Mouse (Mus musculus) stomach, embryonic 14.5 days (tissue): ENCODE results near the gene Col11a2. TPM values are rescaled to one million over a fixed set of nuclear protein-coding genes. Genes with fewer than 3 reads are reported as not detected.

Experiments used
- ATAC-seq: fragments of 200-750 bp; cut with Nextera tagmentation; 2 replicates; pipeline ENCODE4 v1.8.0; 2017; ENCODE audit warnings: low read depth, moderate TSS enrichment; ENCODE audit not compliant: insufficient number of reproducible peaks, insufficient read depth, low FRiP score
- H3K27ac ChIP-seq: fragments of 300-500 bp; sonication (generic); 2 replicates; pipeline ENCODE4 v1.5.1; 2014; ENCODE audit warnings: mild to moderate bottlenecking, low read length, moderate library complexity, mixed read lengths
- H3K27me3 ChIP-seq: fragments of 300-500 bp; sonication (generic); 2 replicates; pipeline ENCODE4 v1.6.1; 2014; ENCODE audit warnings: low read length, control low read depth, mixed read lengths; ENCODE audit not compliant: control insufficient read depth, insufficient read depth
- H3K36me3 ChIP-seq: fragments of 300-500 bp; sonication (generic); 2 replicates; pipeline ENCODE4 v1.6.1; 2014; ENCODE audit warnings: mild to moderate bottlenecking, control low read depth, low read length, moderate library complexity, mixed read lengths; ENCODE audit not compliant: control insufficient read depth, insufficient read depth
- H3K4me1 ChIP-seq: fragments of 300-500 bp; sonication (generic); 2 replicates; pipeline ENCODE4 v1.6.1; 2014; ENCODE audit warnings: low read length, control low read depth, mixed read lengths; ENCODE audit not compliant: control insufficient read depth, insufficient read depth
- H3K4me2 ChIP-seq: fragments of 300-500 bp; sonication (generic); replicated peaks from 2 replicates; pipeline ENCODE4 v1.6.1; 2014; ENCODE audit warnings: low read depth, low read length, control low read depth
- H3K4me3 ChIP-seq: fragments of 300-500 bp; sonication (generic); 2 replicates; pipeline ENCODE4 v1.5.1; 2014; ENCODE audit warnings: low read depth, low read length, control low read depth
- H3K9ac ChIP-seq: fragments of 300-500 bp; sonication (generic); replicated peaks from 2 replicates; pipeline ENCODE4 v1.6.1; 2014; ENCODE audit warnings: low read depth, mild to moderate bottlenecking, control low read depth, low read length, moderate library complexity, mixed read lengths
- H3K9me3 ChIP-seq: fragments of 300-500 bp; sonication (generic); 2 replicates; pipeline ENCODE4 v1.6.1; 2016; ENCODE audit warnings: low read depth, low read length, control low read depth; ENCODE audit not compliant: control insufficient read depth
- WGBS: fragments of 180-500 bp; shearing (Covaris S2); extraction: QIAGEN DNeasy Blood & Tissue Kit; methylation state at CpG from one replicate; pipeline ENCODE4 v1.1.7; 2014; 5-methylcytosine and 5-hydroxymethylcytosine counted together
- microRNA counts: library from miRNA; unstranded; fragments of <30 nt; microRNA quantifications from one replicate; lab custom pipeline; 2016
- microRNA-seq: library from miRNA; unstranded; fragments of <30 nt; microRNA quantifications from one replicate; pipeline ENCODE4, GENCODE M21; 2016
- polyA plus RNA-seq: library from polyadenylated mRNA; unstranded; fragments of >200 nt; fragmentation: Nextera tagmentation; extraction: Ambion mirVana; gene quantifications from 2 replicates; pipeline ENCODE4 v1.2.1, GENCODE M21; 2014

The Col11a2 gene
- polyA plus RNA-seq, 1 experiment from 2014 or later, result 0.32 TPM

DNA sequence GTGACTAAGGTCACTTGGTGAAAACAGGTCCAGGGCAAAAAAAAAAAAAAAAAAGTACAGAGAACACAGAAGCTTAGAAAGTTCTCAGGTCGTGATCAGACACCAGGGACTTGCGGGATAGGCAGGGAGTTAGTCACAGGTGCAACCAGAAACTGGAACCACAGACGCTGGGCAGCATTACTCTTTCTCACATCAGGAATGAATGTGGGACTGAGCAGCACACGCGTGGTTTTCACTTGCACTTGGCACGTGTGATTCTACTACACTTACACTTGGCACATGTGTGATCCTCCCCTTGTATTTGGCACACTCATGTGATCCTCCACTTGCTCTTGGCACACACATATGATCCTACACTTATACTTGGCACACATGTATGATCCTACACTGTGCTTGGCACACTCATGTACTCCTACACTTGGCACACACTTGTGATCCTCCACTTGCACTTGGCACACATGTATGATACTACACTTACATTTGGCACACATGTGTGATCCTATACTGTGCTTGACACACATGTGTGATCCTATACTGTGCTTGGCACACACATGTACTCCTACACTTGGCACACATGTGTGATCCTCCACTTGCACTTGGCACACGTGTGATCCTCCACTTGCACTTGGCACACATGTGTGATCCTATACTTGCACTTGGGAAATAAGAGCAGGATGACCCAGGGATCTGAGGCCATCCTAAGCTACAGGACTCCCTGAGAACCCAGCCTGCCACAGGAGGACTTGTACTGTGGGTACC, 68.1 kb downstream of the Col11a2 start:
- peaks cover 29% of the 10 kb centered on the region for H3K36me3 ChIP-seq
- H3K27me3 ChIP-seq, result no peaks in the 10 kb centered on the region
- no peak overlapping the region for H3K4me3 ChIP-seq
- no peaks in the 10 kb centered on the region for H3K4me1 ChIP-seq
- ATAC-seq, result no peak
- H3K4me2 ChIP-seq, result no peak overlapping the region
- 80% methylated on average over 7 of the region's 7 CpGs for WGBS
- no peak overlapping the region for H3K9ac ChIP-seq
- no peak overlapping the region for H3K27ac ChIP-seq
- no peaks in the 10 kb centered on the region for H3K9me3 ChIP-seq

DNA sequence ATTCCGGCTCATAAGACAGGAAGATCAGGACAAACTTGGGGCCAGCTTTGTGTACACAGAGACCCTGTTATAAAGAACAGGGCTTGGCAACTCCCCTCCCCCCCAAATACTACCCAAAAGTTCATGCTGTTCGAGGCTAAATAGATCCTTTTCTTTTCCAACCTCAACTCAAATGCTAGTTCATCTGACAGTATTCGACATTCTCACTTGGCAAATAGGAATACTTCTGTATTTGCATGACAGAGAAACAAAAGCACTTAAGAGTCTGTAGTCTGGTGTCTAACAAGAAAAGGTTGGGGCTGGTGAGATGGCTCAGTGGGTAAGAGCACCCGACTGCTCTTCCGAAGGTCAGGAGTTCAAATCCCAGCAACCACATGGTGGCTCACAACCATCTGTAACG, 69.2 kb downstream of the Col11a2 start:
- Histone ChIP-seq H3K27ac (no peak overlapping the region), H3K9me3 (no peaks in the 10 kb centered on the region), H3K9ac (no peak overlapping the region), H3K4me2 (no peak overlapping the region), H3K36me3 (peaks cover 41% of the 10 kb centered on the region), H3K4me1 (no peaks in the 10 kb centered on the region), H3K4me3 (no peak overlapping the region), H3K27me3 (no peaks in the 10 kb centered on the region)
- no peak for ATAC-seq
- WGBS, result 78% methylated on average over 5 of the region's 6 CpGs

DNA sequence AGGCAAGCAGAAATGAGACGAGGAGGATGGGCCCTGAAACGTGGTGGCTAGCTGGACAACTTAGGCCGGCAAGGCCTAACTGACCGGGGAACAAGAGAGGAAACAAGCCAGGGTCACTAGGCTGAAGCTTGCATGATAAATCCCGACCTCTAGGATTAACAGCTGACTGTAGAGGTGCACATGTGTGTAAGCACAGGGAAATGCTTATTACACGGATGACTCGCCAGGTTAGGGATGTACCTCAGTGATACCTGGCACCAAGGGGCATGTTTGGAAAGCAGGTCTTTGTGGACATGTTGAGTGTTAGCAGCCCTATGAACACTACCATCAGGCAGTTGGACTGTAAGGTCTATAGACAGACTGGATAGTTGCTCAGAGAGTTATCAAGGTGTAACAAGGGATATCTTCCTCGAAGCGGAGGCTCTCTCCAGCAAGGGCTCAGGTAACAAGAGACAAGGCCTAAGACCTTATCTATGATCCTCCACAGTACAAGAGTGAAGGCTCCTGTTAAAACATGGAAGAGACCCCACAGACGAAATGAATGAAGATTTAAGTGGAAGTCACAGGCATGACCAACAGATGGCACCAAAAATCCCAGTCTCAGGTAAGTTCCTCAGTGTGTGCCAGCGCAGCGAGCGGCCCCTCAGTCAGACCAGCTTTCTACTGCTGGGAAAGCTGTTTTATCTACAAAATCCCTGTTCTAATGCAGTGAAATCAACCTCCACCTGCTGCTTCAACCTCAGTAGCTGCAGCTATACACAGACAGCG, 70.0 kb downstream of the Col11a2 start:
- Histone ChIP-seq H3K4me3 (no peak overlapping the region), H3K27ac (0 out of 2 replicates have a peak overlapping the region, but pooled peaks have one; percentile 2), H3K27me3 (no peaks in the 10 kb centered on the region), H3K9ac (no peak overlapping the region), H3K4me2 (no peak overlapping the region), H3K9me3 (no peaks in the 10 kb centered on the region), H3K36me3 (peaks cover 48% of the 10 kb centered on the region), H3K4me1 (no peaks in the 10 kb centered on the region)
- ATAC-seq, result 0 out of 2 replicates have a peak, but pooled peaks have one; percentile 19
- WGBS, result 79% methylated on average over 14 of the region's 14 CpGs

DNA sequence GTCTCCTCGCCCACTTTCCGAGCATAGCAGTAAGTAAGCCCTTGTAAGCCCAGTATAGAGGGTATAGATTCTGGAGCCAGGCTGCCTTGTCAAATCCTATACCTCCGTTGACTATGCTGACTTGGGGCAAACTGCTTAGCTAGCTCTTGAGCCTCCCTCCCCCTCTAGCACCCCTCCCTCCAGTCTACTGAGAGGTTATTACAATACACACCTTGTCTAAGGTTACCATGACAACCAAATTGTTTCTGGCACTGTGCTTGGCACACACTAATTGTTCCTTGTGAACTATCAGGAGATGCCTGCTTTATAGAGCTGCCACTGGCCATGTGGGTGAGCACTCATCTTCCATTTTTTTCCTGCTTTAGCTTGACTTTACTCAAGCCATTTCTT, 70.6 kb downstream of the Col11a2 start:
- no peaks in the 10 kb centered on the region for H3K9me3 ChIP-seq
- 0 out of 2 replicates have a peak overlapping the region, but pooled peaks have one; percentile 2 for H3K27ac ChIP-seq
- ATAC-seq, result peak; percentile 33; the same call in 1 of the 2 replicates

DNA sequence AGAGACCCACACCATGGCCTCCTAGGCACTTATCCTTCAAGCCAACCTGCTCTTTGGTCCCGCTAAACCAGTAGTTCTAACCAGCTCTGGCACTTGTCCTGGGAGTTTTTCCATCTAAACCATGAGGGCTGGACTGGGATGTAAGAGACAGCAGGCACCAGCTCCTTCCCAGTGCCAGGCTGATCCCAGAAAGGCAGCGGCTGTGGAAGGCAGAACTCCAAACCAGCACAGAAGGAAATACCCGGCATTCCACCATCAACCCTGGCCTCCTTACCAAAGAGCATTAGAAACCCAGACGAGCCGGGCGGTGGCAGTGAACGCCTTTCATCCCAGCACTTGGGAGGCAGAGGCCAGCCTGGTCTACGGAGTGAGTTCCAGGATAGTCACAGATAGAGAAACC, 71.1 kb downstream of the Col11a2 start:
- Histone ChIP-seq H3K4me2 (no peak overlapping the region), H3K9me3 (no peaks in the 10 kb centered on the region), H3K27ac (no peak overlapping the region), H3K4me3 (no peak overlapping the region), H3K27me3 (no peaks in the 10 kb centered on the region), H3K9ac (no peak overlapping the region), H3K36me3 (peaks cover 59% of the 10 kb centered on the region), H3K4me1 (no peaks in the 10 kb centered on the region)
- 67% methylated on average over 8 of the region's 8 CpGs for WGBS
- ATAC-seq, result no peak

More for the DNA sequence above, 70.6 kb downstream of the Col11a2 start:
- no peak overlapping the region for H3K4me3 ChIP-seq
- H3K36me3 ChIP-seq, result peaks cover 54% of the 10 kb centered on the region
- H3K4me1 ChIP-seq, result no peaks in the 10 kb centered on the region
- H3K27me3 ChIP-seq, result no peaks in the 10 kb centered on the region
- H3K9ac ChIP-seq, result no peak overlapping the region
- H3K4me2 ChIP-seq, result no peak overlapping the region
- 69% methylated on average over 3 of the region's 3 CpGs for WGBS

DNA sequence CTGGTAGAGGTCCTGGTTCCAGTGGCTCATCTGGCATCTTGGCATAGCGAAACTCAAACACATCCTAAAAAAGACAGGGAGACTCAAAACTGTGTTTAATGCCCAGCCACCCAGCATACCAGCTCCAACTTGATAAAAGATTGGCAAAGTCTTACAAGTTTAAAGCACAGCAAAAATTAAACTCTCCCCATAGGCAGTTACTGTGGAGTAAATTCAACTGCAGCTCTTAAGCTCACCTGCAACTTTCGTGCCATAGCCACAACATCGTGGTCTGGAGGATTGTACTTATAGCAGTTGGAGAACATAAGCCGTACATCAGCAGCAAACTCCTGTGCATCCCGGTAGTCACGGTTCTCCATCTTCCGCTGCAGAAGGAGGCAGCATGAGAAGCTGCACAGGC, 74.9 kb downstream of the Col11a2 start:
- Histone ChIP-seq H3K27me3 (no peaks in the 10 kb centered on the region), H3K9ac (no peak overlapping the region), H3K27ac (no peak overlapping the region), H3K9me3 (no peaks in the 10 kb centered on the region), H3K4me1 (peaks cover 9% of the 10 kb centered on the region), H3K4me2 (no peak overlapping the region), H3K4me3 (no peak overlapping the region), H3K36me3 (peaks cover 87% of the 10 kb centered on the region)
- whole genome bisulfite sequencing, result 89% methylated on average over 7 of the region's 7 CpGs
- ATAC-seq, result no peak

MicroRNA genes within 50 kb of the gene (microRNA counts, 519-probe panel; counts per million panel counts)
- microRNA mmu-miR-219 (lab: Ali Mortazavi, UCI), result not detected

Small RNA genes lying within 50 kb of the gene (microRNA-seq; reads per million reads assigned to microRNA genes)
- gene Mir219a-1 (not detected), gene Mir219c (not detected)

Other genes with a start within 250 kb of the Col11a2 start
- 32.5 and 33.5 TPM in 2 replicates for gene Kank3, start 228.9 kb upstream of the Col11a2 start, polyA plus RNA-seq
- 1,306 and 1,470 TPM in 2 replicates for gene Rps28, start 214.9 kb upstream of the Col11a2 start, polyA plus RNA-seq
- 471 and 592 TPM in 2 replicates for gene Ndufa7, start 214.9 kb upstream of the Col11a2 start, polyA plus RNA-seq
- 75.6 and 79.6 TPM in 2 replicates for gene Cd320, start 196.3 kb upstream of the Col11a2 start, polyA plus RNA-seq
- not detected in 2 replicates for gene Gm7029, start 165.6 kb upstream of the Col11a2 start, polyA plus RNA-seq
- gene Kifc1, start 148.8 kb upstream of the Col11a2 start, polyA plus RNA-seq, result 6.8 TPM in 2 replicates
- 0.54 and 1.00 TPM in 2 replicates for gene Platr17, start 134.3 kb upstream of the Col11a2 start, polyA plus RNA-seq
- gene Daxx, start 130.0 kb upstream of the Col11a2 start, polyA plus RNA-seq, result 39.2 and 44.6 TPM in 2 replicates
- gene Tapbp, start 123.5 kb upstream of the Col11a2 start, polyA plus RNA-seq, result 45.3 and 47.9 TPM in 2 replicates
- 9.4 and 10.4 TPM in 2 replicates for gene Zbtb22, start 123.5 kb upstream of the Col11a2 start, polyA plus RNA-seq
- gene Rgl2, start 109.9 kb upstream of the Col11a2 start, polyA plus RNA-seq, result 38.4 and 39.8 TPM in 2 replicates
- 141 and 152 TPM in 2 replicates for gene Pfdn6, start 99.1 kb upstream of the Col11a2 start, polyA plus RNA-seq
- gene Wdr46, start 98.8 kb upstream of the Col11a2 start, polyA plus RNA-seq, result 19.0 and 23.0 TPM in 2 replicates
- 2.8 and 2.9 TPM in 2 replicates for gene B3galt4, start 87.9 kb upstream of the Col11a2 start, polyA plus RNA-seq
- 31.5 and 34.8 TPM in 2 replicates for gene Vps52, start 83.6 kb upstream of the Col11a2 start, polyA plus RNA-seq
- 2,047 and 2,164 TPM in 2 replicates for gene Rps18, start 83.4 kb upstream of the Col11a2 start, polyA plus RNA-seq
- 38.3 and 38.8 TPM in 2 replicates for gene H2-K1, start 39.1 kb upstream of the Col11a2 start, polyA plus RNA-seq
- gene Ring1, start 14.8 kb upstream of the Col11a2 start, polyA plus RNA-seq, result 7.5 and 8.6 TPM in 2 replicates
- 41.7 and 44.9 TPM in 2 replicates for gene H2-Ke6, start 11.4 kb upstream of the Col11a2 start, polyA plus RNA-seq
- 81.3 and 91.7 TPM in 2 replicates for gene Slc39a7, start 7.8 kb upstream of the Col11a2 start, polyA plus RNA-seq
- gene Rxrb, start 7.6 kb upstream of the Col11a2 start, polyA plus RNA-seq, result 21.7 and 22.4 TPM in 2 replicates
- gene H2-Oa, start 52.9 kb downstream of the Col11a2 start, polyA plus RNA-seq, result 0.65 and 1.1 TPM in 2 replicates
- 11.9 and 15.1 TPM in 2 replicates for gene H2-DMa, start 80.1 kb downstream of the Col11a2 start, polyA plus RNA-seq
- 150 and 152 TPM in 2 replicates for gene Brd2, start 83.2 kb downstream of the Col11a2 start, polyA plus RNA-seq
- 0.35 and 0.38 TPM in 2 replicates for gene H2-DMb2, start 103.9 kb downstream of the Col11a2 start, polyA plus RNA-seq
- 1.4 and 1.6 TPM in 2 replicates for gene H2-DMb1, start 113.6 kb downstream of the Col11a2 start, polyA plus RNA-seq
- gene Tap1, start 148.1 kb downstream of the Col11a2 start, polyA plus RNA-seq, result 5.2 and 7.2 TPM in 2 replicates
- gene Psmb9, start 148.3 kb downstream of the Col11a2 start, polyA plus RNA-seq, result 3.4 and 4.4 TPM in 2 replicates
- 5.9 and 8.3 TPM in 2 replicates for gene Psmb8, start 158.3 kb downstream of the Col11a2 start, polyA plus RNA-seq
- 1.6 and 2.4 TPM in 2 replicates for gene Tap2, start 164.1 kb downstream of the Col11a2 start, polyA plus RNA-seq
- gene H2-Ob, start 199.5 kb downstream of the Col11a2 start, polyA plus RNA-seq, result 0.54 TPM in 1 of 2 replicates, not detected in the other
- 9.4 and 12.6 TPM in 2 replicates for gene H2-Ab1, start 218.3 kb downstream of the Col11a2 start, polyA plus RNA-seq
- 3.0 and 4.4 TPM in 2 replicates for gene H2-Aa, start 248.4 kb downstream of the Col11a2 start, polyA plus RNA-seq